Mouse (Mus musculus): ENCODE data around the gene Sntn. TPM values are rescaled to one million over a fixed set of nuclear protein-coding genes. Genes with fewer than 3 reads are reported as not detected.

The Sntn gene
- not detected in 2 replicates for polyA plus RNA-seq (2015; fragmentation: Nextera tagmentation; extraction: Ambion mirVana)

DNA sequence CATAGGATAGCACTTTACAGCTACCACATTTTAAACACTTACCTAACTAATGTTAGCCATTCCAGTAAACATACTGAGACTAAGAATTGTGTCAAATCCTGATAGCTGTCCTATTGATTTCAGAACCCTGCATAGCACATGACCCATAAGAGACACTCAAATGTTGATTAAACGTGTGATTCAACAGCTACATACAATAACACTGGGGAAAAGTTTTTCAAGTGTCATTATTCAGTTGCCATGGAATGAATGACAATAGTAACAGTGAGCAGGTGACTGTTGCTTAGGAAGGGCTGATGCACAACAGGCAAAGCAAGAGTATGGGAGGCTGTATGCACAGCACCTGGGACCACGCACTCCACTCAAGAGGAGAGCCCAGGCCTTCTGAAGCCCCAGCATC, at the start of gene Sntn:
Sntn (plus strand) TSS at position 301 of the 400 bp plus-strand sequence.
- no peaks in the 10 kb centered on the region for H3K4me1 ChIP-seq (replicated peaks)
- H3K9ac ChIP-seq: no peak within 1 kb of the TSS
- ATAC-seq (ENCODE audit: insufficient read depth): no peak
- no peak within 1 kb of the TSS for H3K27ac ChIP-seq (replicated peaks)
- no peaks in the 10 kb centered on the region for H3K27me3 ChIP-seq
- H3K9me3 ChIP-seq (replicated peaks): no peaks in the 10 kb centered on the region
- H3K4me3 ChIP-seq (replicated peaks): no peak within 1 kb of the TSS
- H3K4me2 ChIP-seq: no peak within 1 kb of the TSS
- no peaks in the 10 kb centered on the region for H3K36me3 ChIP-seq (replicated peaks)
- 50% methylated on average over 2 of the region's 2 CpGs for WGBS (ENCODE audit: insufficient replicate concordance)

DNA sequence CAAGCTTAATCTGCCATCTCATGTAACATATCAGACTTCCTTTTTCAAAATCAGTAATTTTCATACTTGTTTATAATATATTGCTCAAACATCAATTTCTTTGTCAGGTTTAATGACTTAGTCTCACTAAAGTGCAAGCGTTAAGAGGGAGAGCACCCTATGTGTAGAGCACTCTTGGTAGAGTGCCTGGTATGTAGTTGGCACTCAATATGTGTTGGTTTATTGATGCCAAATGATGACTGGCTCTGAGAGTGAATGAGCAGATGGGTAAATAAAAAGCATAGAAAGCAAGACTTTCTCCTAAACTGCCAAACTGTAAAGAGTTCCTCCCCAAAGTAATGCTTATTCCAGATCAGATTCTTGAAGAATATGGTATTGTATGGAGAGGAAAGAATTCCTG, 20.8 kb upstream of the Sntn start:
- Histone ChIP-seq H3K4me2 (no peak overlapping the region), H3K27me3 (no peaks in the 10 kb centered on the region), H3K27ac (replicated peaks) (no peak overlapping the region), H3K9me3 (replicated peaks) (no peaks in the 10 kb centered on the region), H3K9ac (no peak overlapping the region), H3K36me3 (replicated peaks) (no peaks in the 10 kb centered on the region), H3K4me1 (replicated peaks) (no peaks in the 10 kb centered on the region), H3K4me3 (replicated peaks) (no peak overlapping the region)
- no peak for ATAC-seq (ENCODE audit: insufficient read depth)
- 63% methylated on average over 1 of the region's 1 CpGs for WGBS (ENCODE audit: insufficient replicate concordance)

DNA sequence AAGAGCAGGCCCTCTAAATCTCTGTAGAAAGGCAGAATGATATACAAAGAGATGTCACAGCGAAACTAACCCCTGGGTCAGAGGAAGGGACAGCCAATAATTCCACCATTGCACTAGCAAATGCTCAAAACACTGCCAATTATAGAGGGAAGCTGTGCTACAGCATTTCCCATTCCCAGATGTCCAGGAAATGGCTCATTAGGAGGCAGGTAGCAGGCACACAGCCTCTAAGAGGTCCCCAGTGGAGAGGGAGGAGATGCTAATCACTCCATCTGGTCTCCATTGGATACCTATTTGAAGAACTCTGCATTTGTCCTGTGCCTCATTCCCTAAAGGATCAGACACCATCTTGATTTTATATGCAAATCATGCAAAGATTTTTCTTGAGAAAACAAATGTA, 19.6 kb upstream of the Sntn start:
- Histone ChIP-seq H3K36me3 (replicated peaks) (no peaks in the 10 kb centered on the region), H3K4me2 (no peak overlapping the region), H3K27me3 (no peaks in the 10 kb centered on the region), H3K4me1 (replicated peaks) (no peaks in the 10 kb centered on the region), H3K27ac (replicated peaks) (no peak overlapping the region), H3K9me3 (replicated peaks) (no peaks in the 10 kb centered on the region), H3K9ac (no peak overlapping the region), H3K4me3 (replicated peaks) (no peak overlapping the region)
- ATAC-seq (ENCODE audit: insufficient read depth): no peak
- 34% methylated on average over 1 of the region's 1 CpGs for WGBS (ENCODE audit: insufficient replicate concordance)

DNA sequence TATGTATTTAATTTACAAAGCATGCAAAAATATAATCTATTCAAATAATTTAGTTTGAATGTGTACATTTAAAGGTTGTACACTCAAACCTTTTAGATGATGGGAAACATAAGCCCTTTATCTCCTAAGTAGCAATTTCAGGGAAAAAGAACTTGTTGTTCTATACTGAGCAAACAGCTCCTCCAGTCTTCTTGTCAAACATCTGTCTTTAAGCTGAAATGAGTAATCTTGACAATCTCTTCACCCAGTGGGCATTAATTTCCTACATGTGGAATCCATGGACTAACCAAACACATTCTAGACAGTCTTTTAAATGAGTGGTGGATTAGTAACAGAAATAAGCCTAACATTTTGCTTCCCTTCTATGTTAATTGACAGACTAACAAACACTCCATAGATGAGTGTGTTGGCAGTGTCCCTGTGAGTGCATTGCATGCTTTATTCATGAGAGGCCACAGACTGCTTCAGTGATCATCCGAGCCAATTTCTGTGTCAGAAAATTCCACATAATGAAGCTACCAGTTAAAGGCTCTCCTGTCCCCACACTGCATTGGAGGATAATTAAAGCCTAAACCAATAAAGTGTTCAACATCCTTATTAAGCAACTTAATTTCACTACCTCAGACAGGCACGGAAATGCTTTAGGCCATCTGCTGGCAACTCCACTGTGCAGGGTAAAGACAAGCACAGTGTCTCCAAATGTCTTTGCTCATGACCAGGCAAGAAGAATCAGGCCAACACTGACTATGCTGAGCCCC, 19.0 kb upstream of the Sntn start:
- Histone ChIP-seq H3K27me3 (no peaks in the 10 kb centered on the region), H3K27ac (replicated peaks) (no peak overlapping the region), H3K9ac (no peak overlapping the region), H3K9me3 (replicated peaks) (no peaks in the 10 kb centered on the region), H3K4me3 (replicated peaks) (no peak overlapping the region), H3K4me1 (replicated peaks) (no peaks in the 10 kb centered on the region), H3K4me2 (no peak overlapping the region), H3K36me3 (replicated peaks) (no peaks in the 10 kb centered on the region)
- 58% methylated on average over 2 of the region's 2 CpGs for WGBS (ENCODE audit: insufficient replicate concordance)
- no peak for ATAC-seq (ENCODE audit: insufficient read depth)

DNA sequence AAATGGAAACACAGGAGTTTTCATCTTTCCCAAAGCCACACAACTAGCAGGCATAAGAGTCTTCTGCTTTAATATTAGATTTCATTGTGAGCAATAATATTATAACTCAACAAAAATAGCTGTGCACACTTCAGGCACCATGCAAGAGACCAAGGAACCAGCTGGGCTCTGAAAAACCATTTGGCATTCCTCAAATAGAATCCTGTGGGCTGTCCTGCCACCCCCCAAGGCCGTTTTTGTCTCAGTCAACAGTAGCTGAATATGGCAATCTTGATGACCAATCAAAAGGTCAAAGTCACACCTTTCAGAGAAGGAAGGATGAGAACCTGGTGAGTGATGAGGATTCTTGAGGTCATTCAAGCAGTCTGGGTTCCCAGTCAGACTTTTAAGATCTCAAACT, 16.0 kb downstream of the Sntn start:
- H3K9me3 ChIP-seq (replicated peaks): no peaks in the 10 kb centered on the region
- H3K9ac ChIP-seq: no peak overlapping the region
- H3K4me2 ChIP-seq: no peak overlapping the region
- no peak for ATAC-seq (ENCODE audit: insufficient read depth)
- H3K27ac ChIP-seq (replicated peaks): no peak overlapping the region
- 31% methylated on average over 1 of the region's 1 CpGs for WGBS (ENCODE audit: insufficient replicate concordance)
- H3K4me1 ChIP-seq (replicated peaks): no peaks in the 10 kb centered on the region
- H3K4me3 ChIP-seq (replicated peaks): no peak overlapping the region
- no peaks in the 10 kb centered on the region for H3K36me3 ChIP-seq (replicated peaks)
- no peaks in the 10 kb centered on the region for H3K27me3 ChIP-seq

DNA sequence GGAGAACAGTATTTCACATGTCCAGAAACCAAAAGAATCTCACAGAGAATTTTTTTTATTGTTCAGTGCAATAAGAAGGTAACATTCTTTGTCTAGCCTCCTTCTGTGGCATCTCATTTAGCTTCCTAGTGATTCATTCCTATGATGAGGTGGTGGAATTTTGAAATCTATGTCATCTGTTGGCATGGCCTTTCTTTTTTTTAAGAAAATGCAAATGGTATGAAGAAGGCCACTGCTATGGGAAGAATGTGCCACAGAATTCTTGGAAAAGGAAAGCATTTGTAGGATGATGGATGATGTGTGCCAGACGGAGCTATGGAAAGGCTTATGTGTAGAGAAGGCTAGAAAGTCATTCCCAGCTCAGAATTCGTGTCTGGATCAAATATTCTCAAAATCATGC, 19.8 kb downstream of the Sntn start:
- WGBS (ENCODE audit: insufficient replicate concordance): 26% methylated on average over 2 of the region's 2 CpGs
- no peak overlapping the region for H3K4me2 ChIP-seq
- ATAC-seq (ENCODE audit: insufficient read depth): no peak

DNA sequence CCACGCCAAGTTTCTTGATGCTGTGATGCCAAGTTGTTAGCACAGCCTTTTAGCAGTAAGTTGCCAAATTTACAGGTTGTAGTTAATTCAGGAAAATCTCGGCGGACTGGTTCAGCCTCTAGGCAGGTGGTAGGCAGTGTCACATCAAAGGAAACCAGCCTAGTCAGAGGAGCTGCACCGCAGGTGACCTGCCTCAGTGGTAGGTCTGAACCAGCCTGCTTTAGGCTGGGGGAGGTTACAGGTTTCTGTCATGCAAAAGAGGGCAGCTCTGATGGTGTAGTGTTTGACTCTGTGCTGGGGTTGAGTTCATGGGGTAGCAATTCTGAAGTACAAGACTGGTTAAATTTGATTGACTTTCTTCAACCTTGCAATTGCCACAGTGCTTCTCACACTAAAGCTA, 61.6 kb downstream of the Sntn start:
- no peak for ATAC-seq (ENCODE audit: insufficient read depth)
- H3K9ac ChIP-seq: no peak overlapping the region
- no peak overlapping the region for H3K4me3 ChIP-seq (replicated peaks)

More for the DNA sequence above, 19.8 kb downstream of the Sntn start:
- Histone ChIP-seq H3K4me3 (replicated peaks) (no peak overlapping the region), H3K4me1 (replicated peaks) (no peaks in the 10 kb centered on the region), H3K9ac (no peak overlapping the region), H3K36me3 (replicated peaks) (no peaks in the 10 kb centered on the region), H3K9me3 (replicated peaks) (no peaks in the 10 kb centered on the region), H3K27me3 (no peaks in the 10 kb centered on the region), H3K27ac (replicated peaks) (no peak overlapping the region)

More for the DNA sequence above, 61.6 kb downstream of the Sntn start:
- H3K9me3 ChIP-seq (replicated peaks): no peaks in the 10 kb centered on the region
- no peaks in the 10 kb centered on the region for H3K27me3 ChIP-seq
- H3K27ac ChIP-seq (replicated peaks): no peak overlapping the region
- H3K4me2 ChIP-seq: no peak overlapping the region
- WGBS (ENCODE audit: insufficient replicate concordance): 26% methylated on average over 4 of the region's 4 CpGs
- H3K36me3 ChIP-seq (replicated peaks): no peaks in the 10 kb centered on the region
- no peaks in the 10 kb centered on the region for H3K4me1 ChIP-seq (replicated peaks)

Other genes with a start within 250 kb of the Sntn start
- gene Gm281, start 243.6 kb downstream of the Sntn start, polyA plus RNA-seq (2015; fragmentation: Nextera tagmentation; extraction: Ambion mirVana): not detected in 2 replicates